In genomic region chr7:137009732-137010275, GRCm38 (mm10) we compare ENCODE assay signal across 19 mouse cellular contexts.
DNase-seq lines count a peak whose midpoint lies in the region; ATAC-seq lines count a peak whose summit lies in the region.
"Had no signal": no experiment of that assay in that cellular context is flagged by ENCODE, and none has a peak within 500 bp of the region (broad histone marks: within the 10 kb centered on the region; RNA-seq: fewer than 3 reads in every experiment).

No protein-coding gene starts in this region.

- H3K27me3 ChIP-seq in forebrain, embryonic 14.5 days (replicated peaks; ENCODE audit: control insufficient read depth, insufficient read depth, low read length) = no peaks in the 10 kb centered on the region
- H3K27me3 ChIP-seq in forebrain, embryonic 12.5 days = peaks cover 13% of the 10 kb centered on the region
- H3K27me3 ChIP-seq in megakaryocyte, embryonic 14.5 days (replicated peaks) = no peaks in the 10 kb centered on the region
- H3K27me3 ChIP-seq: CH12.LX; embryonic facial prominence, embryonic 15.5 days; midbrain, embryonic 13.5 days had no signal

- no peaks in the 10 kb centered on the region for H3K36me3 ChIP-seq in forebrain, embryonic 14.5 days (ENCODE audit: control insufficient read depth, insufficient read depth, low read length)
- H3K36me3 ChIP-seq in forebrain, embryonic 12.5 days (replicated peaks) = no peaks in the 10 kb centered on the region
- H3K36me3 ChIP-seq in megakaryocyte, embryonic 14.5 days (replicated peaks; ENCODE audit: low read length) = peaks cover 6% of the 10 kb centered on the region
- H3K36me3 ChIP-seq: embryonic facial prominence, embryonic 15.5 days; midbrain, embryonic 13.5 days had no signal

- peak; percentile 15; the same call in 1 of the 2 replicates for ATAC-seq in forebrain, embryonic 14.5 days
- no peak for ATAC-seq in forebrain, embryonic 12.5 days (ENCODE audit: low FRiP score)
- ATAC-seq in megakaryocyte, adult 5-6 weeks (ENCODE audit: poor library complexity, severe bottlenecking) = no peak
- ATAC-seq: midbrain, embryonic 13.5 days had no signal

- no peak overlapping the region for H3K4me3 ChIP-seq in forebrain, embryonic 14.5 days (ENCODE audit: low read depth, low read length)
- H3K4me3 ChIP-seq in forebrain, embryonic 12.5 days (replicated peaks) = no peak overlapping the region
- peak overlapping the region; percentile 59 for H3K4me3 ChIP-seq in megakaryocyte, embryonic 14.5 days (replicated peaks)
- H3K4me3 ChIP-seq: embryonic facial prominence, embryonic 15.5 days; midbrain, embryonic 13.5 days; myocyte had no signal

- H3K9me3 ChIP-seq in forebrain, embryonic 14.5 days (replicated peaks; ENCODE audit: control insufficient read depth, low read length) = no peaks in the 10 kb centered on the region
- no peaks in the 10 kb centered on the region for H3K9me3 ChIP-seq in forebrain, embryonic 12.5 days
- peaks cover 32% of the 10 kb centered on the region for H3K9me3 ChIP-seq in megakaryocyte, embryonic 14.5 days
- H3K9me3 ChIP-seq: embryonic facial prominence, embryonic 15.5 days; midbrain, embryonic 13.5 days had no signal

- peaks cover 4% of the 10 kb centered on the region; the same call in 1 of the 2 replicates for H3K4me1 ChIP-seq in forebrain, embryonic 14.5 days (ENCODE audit: control insufficient read depth, insufficient read depth, low read length)
- peaks cover 4% of the 10 kb centered on the region; the same call in 1 of the 2 replicates for H3K4me1 ChIP-seq in forebrain, embryonic 12.5 days
- no peaks in the 10 kb centered on the region; the same call in 1 of the 2 replicates for H3K4me1 ChIP-seq in megakaryocyte, embryonic 14.5 days

- no peak overlapping the region for H3K4me2 ChIP-seq in forebrain, embryonic 14.5 days (ENCODE audit: low read length)
- H3K4me2 ChIP-seq in forebrain, embryonic 12.5 days = no peak overlapping the region
- H3K4me2 ChIP-seq: embryonic facial prominence, embryonic 15.5 days; hindbrain, embryonic 14.5 days; midbrain, embryonic 13.5 days had no signal

- DNase-seq in forebrain, embryonic 14.5 days (ENCODE audit: low spot score) = peak; percentile 35
- peak; percentile 39 for DNase-seq in heart, postnatal 4 days
- DNase-seq in heart, postnatal 36 days = no peak
- DNase-seq in adrenal gland, adult 8-10 months = no peak
- DNase-seq: cerebellum, adult 9-10 months; gastrocnemius, postnatal 10 days; kidney, adult 11 months; kidney, postnatal 10 days; right cerebral cortex, postnatal 25 days; thymus, postnatal 4 days had no signal

- H3K27ac ChIP-seq in forebrain, embryonic 14.5 days (ENCODE audit: low read depth, low read length) = no peak overlapping the region
- H3K27ac ChIP-seq in forebrain, embryonic 12.5 days = no peak overlapping the region
- H3K27ac ChIP-seq: embryonic facial prominence, embryonic 15.5 days; hindbrain, embryonic 14.5 days; liver, embryonic 14.5 days; midbrain, embryonic 13.5 days had no signal

- intact Hi-C loops in heart, postnatal 36 days (cut with DNase I) = no loop called here

- H3K9ac ChIP-seq in forebrain, embryonic 14.5 days (ENCODE audit: low read length) = no peak overlapping the region
- no peak overlapping the region for H3K9ac ChIP-seq in forebrain, embryonic 12.5 days
- H3K9ac ChIP-seq: embryonic facial prominence, embryonic 15.5 days; hindbrain, embryonic 14.5 days; liver, embryonic 14.5 days; midbrain, embryonic 13.5 days had no signal

- 78% methylated on average over 19 of the region's 19 CpGs for WGBS in forebrain, embryonic 14.5 days
- WGBS in forebrain, embryonic 12.5 days = 92% methylated on average over 19 of the region's 19 CpGs

Comparison
In these comparisons a context has a peak if more than half of its experiments do, and no peak if none do; other contexts are left out.
1. DNase-seq: peak in forebrain, embryonic 14.5 days (single experiment) and heart, postnatal 4 days (single experiment); none in heart, postnatal 36 days (0 of 2) and adrenal gland, adult 8-10 months (single experiment).